Mouse (Mus musculus) testis, adult 2 months (tissue): ENCODE measurements at regions not wholly inside any gene's neighbourhood (a gene's known extent, or its start where the extent isn't known, plus 50 kb on each side); places are given as distances from the start of the nearest gene placed in this dataset.

Experiments used
- CTCF ChIP-seq: fragments of 200-500 bp; IDR thresholded peaks from 2 replicates; pipeline ENCODE4 v1.5.1; 2012; ENCODE audit warnings: low read depth, mild to moderate bottlenecking, inconsistent platforms, low read length, moderate library complexity; ENCODE audit not compliant: control insufficient read depth, insufficient read depth, insufficient replicate concordance
- POLR2A ChIP-seq: fragments of 200-500 bp; IDR thresholded peaks from 2 replicates; pipeline ENCODE4 v1.6.1; 2012; ENCODE audit warnings: low read depth, mild to moderate bottlenecking, inconsistent platforms, low read length, moderate library complexity; ENCODE audit not compliant: control insufficient read depth

DNA sequence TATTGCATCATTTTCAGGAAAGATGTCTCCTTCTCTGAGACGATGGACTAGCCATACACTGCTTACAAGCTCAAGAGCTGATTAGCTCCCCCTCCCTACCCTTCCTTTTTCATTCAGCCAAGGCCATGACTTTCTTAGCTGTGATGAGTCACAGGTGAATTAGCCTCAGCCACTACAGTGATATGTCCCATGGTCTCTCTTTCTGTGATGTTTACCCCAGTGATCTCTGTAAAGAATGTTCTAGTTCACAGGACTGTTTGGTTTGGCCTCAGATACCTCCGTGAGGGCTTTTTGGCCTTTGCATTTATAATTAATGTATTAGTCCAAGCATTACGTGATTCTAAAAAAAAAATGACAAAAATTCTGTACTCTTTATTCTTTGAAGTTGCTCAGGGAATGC, 452.5 kb downstream of the 4933405O20Rik start:
- TF ChIP-seq POLR2A, result no peak
- TF ChIP-seq CTCF, result no peak
